Mouse (Mus musculus) mouse embryonic stem cell (cell line): Measurements from ENCODE around the gene Erich4.

Source experiments
- in situ Hi-C, 2 experiments: fragments of 300-500 bp; cut with MboI; formaldehyde crosslinking; loops; 1 replicate in 1 of 2; 3 replicates in 1 of 2; pipeline ENCODE4 v1.14.3; 2019 to 2020; ENCODE audit warnings: low sequenced_read_pairs in 2 of 2, low pct_unique_long_range_greater_than_20kb in 1 of 2, mixed read lengths in 1 of 2; ENCODE audit not compliant: unreplicated experiment in 1 of 2

Erich4 gene

DNA sequence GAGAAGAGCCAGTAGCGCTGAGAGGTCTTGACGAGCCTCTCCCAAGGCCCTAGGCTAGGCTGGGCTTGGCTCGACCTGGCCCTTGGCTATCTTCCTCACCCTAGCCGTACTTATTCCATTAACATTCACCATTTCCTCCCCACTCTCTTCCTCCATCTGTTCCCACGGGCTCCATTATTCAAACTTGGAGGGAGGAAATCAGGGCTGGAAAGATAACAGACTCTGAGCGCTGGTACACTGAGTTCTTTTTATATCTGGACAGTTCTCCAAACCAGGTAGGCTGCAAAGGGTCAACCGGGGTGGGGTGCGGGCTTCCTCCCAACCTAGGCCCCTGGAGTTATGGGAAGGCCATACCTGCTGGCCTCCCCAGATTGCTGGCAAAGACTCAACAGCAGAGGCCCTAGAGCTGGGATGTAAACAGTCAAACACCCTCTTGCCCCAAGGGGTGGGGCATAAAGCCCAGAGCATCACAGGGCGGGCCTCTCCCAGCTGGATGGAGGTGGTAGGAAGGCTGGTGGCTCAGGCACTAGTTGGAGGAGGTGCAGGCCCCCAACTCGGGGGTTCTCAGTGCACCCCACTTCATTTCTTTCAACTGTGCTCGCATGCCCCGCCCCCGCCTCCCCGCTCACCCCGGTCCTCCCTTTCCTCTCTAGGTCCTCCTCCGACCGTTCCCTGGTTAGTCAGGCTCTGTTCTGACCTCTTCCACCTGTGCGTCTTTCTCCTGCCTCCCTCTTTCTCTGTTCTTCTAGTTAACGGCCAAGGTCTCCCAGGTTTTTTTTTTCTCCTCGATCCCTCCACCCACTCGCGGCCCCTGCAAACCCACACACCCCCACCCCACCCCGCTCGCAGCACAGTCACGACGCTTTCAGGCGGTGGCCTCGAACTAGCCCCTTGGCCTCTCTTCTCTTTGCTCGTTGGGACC is 11.1 kb upstream of the Erich4 start, which contains the start of gene B3gnt8:
Gene B3gnt8 (plus strand): TSS at position 146 of the 922 bp plus-strand sequence.
- in situ Hi-C loops = no loop called here

DNA sequence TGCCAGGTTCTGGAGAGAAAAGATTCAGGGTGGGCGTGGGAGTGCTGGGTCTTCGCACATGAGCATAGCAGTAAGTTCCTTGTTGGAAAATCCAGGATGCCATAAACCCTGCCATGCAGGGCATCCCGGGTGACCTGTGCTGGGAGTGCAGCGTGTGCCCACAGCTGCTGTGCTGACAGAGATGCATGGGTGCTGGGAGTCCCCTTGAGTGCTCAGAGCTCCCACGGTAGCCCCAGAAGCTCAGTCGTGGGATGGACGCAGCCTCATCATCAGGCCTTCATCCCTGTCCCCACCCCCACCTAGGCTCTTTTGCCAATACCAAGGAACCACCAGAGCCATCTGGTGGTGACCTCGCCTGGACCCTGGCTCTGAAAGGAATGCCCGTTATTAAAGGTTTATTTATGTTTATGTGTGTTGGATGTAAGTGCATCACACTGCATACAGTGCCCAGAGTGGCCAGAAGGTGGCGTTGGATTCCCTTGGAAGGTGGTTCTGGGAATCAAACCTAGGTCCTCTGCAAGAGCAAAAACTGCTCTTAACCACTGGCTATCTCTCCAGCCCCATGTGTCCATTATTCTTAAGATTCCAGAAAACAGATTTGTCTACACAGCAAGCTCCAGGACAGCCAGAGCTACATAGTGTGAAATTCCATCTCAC is 10.0 kb upstream of the Erich4 start:
- in situ Hi-C loops = no loop called here

DNA sequence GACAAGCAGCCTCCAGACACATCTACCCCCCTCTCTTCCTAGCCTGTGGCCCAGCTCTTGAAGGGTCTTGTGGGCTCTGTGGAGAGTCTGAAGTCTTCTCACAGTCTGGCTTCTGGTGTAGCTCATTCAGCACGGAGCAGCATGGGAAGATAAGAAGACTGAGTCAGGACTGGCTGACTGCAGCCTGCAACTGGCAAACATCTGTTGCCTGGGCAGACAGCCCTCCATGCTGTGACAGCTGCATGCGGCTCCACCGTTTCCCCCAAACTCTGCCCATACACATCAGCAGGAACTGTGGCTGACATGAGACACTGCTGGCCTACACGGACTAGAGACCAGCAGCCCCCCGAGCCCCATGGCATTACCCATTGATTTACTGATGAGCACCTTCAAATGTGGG is 9.2 kb upstream of the Erich4 start:
- in situ Hi-C loops = loop anchor here in 1 of 2 experiments (5.0 to 25.0 kb wide), 2 partner anchors 77 to 488 kb away; no protein-coding TSS in a partner anchor

- in situ Hi-C loops = loop anchor here in 1 of 2 experiments (5.0 to 25.0 kb wide), 2 partner anchors 78 to 487 kb away; no protein-coding TSS in a partner anchor
These were observed 8.2 kb upstream of the Erich4 start for GRCm38 (mm10) chr7:25623857-25624370.

DNA sequence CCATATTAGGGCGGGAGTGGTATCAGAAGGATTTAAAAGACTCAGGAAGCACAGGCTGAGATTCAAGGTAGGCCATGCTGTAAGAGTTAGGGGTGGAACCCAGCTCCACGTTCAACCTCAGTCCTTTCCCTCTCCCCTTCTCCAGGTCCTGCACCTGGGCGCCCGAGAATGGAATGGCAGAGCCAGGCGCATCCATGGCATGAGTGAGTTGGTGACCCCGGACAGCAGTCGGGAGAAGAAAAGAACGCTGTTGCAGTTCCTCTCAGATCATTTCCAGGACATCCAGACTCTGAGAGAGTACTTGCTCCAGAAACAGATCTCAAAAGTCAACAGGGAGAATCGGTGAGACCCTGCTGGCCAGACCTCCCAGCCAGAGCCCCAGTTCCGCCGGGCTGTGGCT is 5.1 kb upstream of the Erich4 start:
- in situ Hi-C loops = loop anchor here in 1 of 2 experiments (5.0 to 25.0 kb wide), 2 partner anchors 82 to 483 kb away; no protein-coding TSS in a partner anchor

DNA sequence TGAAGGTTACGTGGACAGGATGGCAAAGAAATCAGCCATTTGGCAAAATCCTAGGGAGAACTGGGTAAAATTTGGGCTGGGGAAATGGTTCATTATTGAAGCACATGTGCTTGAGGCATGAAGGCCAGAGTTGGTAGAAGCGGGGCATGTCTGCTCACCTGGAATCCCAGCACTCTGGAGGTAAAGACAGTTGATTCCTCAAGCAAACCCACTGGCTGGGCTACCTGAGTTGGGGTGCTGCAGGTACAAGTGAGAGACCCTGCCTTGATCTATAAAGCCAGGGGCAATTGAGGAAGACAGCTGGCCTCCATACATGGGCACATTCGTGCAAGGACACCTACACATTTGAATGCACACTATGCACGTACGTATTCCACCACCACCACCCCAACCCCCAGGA is 4.4 kb upstream of the Erich4 start:
- in situ Hi-C loops = loop anchor here in 1 of 2 experiments (5.0 to 25.0 kb wide), 2 partner anchors 82 to 483 kb away; no protein-coding TSS in a partner anchor

- in situ Hi-C loops = loop anchor here in 1 of 2 experiments (25.0 kb wide), 1 partner anchor 482 kb away; no protein-coding TSS in a partner anchor
These were observed 4.0 kb upstream of the Erich4 start for GRCm38 (mm10) chr7:25619722-25619991.

DNA sequence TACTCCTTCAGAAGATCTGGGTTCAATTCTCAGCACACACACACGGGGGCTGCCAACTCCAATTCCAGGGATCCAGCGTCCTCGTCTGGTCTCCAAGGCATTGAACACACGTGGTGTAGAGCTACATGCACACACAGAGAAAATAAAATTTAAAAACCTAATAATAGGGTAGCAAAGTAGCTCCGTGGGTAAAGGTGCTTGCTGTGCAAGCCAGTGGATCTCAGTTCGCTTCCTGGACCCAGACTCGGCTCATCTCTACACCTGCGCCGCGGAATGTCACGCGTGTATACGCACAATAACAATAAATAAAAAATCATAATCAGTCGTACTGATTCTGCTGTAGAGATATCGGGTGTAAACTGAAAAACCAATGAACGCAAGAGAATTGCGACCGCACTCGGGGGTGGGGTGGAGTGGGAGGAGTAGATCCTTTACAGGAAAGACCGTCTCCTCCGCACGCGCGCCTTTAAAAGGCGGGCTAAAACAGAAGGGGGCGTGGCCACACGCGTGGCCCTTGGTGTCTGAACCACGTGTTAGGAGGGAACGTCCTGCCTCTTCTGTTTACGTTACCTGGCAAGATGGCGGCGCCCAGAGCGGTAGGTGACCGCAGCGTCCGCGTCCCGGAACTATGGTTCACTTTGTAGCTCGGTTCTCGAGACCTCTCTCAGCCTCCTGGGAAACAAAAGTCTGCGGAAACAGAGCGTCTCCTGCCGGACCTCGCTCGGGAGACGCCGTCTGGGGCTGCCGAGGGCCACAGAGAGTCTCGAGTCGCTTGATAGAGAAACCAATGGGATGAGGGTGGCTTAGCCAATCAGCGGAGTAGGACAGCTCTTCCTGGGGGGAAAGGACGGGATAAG is 3.4 kb upstream of the Erich4 start, which contains the start of gene Dmac2:
Gene Dmac2 (plus strand): TSS at position 550 of the 857 bp plus-strand sequence.
- in situ Hi-C loops = loop anchor here in 1 of 2 experiments (25.0 kb wide), 1 partner anchor 482 kb away; no protein-coding TSS in a partner anchor

- in situ Hi-C loops = loop anchor here in 1 of 2 experiments (25.0 kb wide), 1 partner anchor 480 kb away; no protein-coding TSS in a partner anchor
These were observed 1.9 kb upstream of the Erich4 start for GRCm38 (mm10) chr7:25617376-25618160.

DNA sequence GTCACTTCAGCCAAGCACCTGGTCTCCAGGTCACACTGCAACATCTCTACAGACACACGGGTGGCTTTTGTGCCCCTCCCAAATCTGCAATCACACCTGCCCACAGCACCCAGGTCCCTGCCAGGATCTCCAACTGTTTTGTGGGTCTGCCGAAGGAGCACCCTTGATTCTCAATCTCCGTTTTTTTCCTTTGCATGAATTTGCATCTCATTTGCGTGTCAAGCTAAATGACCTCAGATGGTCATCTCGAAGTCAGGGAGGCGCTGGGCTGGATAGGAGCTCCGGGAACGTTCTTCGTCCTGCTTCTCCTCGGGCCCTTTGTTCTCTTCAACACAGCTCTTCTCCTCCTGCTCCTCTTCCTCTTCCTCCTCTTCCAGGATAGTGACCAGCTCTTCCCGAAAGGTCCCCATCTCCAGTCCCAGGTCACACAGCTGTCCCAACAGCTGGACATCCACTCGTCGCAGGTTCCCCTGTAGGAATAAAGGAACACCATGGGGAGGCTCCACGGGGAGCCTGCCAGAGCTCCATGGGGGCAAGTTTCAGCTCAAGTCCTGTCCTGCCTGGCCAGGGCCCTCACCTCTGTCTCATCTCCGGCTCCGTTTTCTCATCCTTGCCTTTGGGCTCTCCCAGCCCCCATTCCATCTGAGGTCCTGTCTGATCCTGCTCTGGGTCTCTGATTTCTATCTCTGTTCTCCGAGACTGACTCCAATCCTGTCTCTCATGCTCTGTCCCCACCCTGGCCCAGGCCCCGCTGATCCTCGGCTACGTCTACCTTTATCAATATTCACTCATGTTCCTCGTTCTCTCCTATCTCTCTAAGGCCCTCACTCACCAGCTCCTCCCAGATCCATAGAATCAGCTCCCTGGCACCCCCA is 624 bp downstream of the Erich4 start:
- in situ Hi-C loops = loop anchor here in 1 of 2 experiments (25.0 kb wide), 1 partner anchor 478 kb away; no protein-coding TSS in a partner anchor

DNA sequence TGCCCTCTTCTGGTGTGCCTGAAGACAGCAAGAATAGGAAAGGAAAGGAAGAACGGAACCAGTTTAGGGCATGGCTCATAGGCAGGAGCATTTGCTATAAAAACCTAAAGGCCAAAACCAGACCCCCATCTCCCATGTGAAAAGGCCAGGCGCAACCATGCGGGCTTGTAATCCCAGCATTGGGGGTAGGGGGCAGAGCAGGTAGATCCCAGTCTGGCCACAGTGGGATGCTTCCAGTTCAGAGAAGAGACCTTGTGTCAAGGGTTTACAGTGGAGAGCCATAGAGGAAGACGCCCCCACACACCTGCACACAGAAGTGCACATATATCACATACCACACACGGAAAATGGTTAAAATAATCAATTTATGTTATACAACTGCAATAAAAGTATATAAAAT is 1.6 kb downstream of the Erich4 start:
- in situ Hi-C loops = loop anchor here in 1 of 2 experiments (25.0 kb wide), 1 partner anchor 477 kb away; no protein-coding TSS in a partner anchor

DNA sequence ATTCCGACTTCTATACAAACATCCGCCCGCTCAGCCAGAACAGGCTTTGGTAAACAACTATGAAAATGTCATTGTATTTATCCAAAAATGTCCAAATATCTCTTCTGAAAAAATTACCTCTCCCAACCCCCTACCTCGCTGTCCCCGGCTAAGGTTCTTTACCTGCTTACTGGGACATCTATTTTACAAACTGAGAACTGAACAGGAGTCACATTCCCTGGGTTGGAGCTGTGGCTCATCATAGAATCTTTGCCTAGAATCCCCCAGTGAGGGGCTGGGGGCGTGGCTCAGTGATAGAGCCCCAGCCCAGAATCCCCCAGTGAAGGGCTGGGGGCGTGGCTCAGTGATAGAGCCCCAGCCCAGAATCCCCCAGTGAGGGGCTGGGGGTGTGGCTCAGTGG is 4.2 kb downstream of the Erich4 start:
- in situ Hi-C loops = loop anchor here in 1 of 2 experiments (25.0 kb wide), 1 partner anchor 474 kb away; no protein-coding TSS in a partner anchor

DNA sequence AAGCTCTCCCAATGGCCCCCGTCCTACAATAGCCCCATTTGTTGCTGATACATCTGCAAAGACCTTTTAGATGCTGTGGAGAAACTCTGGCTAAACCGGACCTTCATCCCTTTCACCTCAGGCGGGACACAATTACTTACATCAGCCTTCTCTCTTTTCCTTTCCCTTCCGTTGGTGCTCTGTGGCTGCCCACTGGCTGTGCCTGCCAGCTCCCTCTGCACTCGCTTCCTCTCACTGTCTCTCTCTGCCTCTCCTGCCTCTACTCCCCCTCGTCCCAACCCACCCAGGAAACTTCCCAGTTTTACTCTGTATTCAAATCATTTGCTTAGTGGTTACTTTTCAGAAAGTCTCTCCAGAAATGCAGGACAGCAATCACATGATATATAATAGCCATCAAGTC is 5.6 kb downstream of the Erich4 start:
- in situ Hi-C loops = loop anchor here in 1 of 2 experiments (25.0 kb wide), 1 partner anchor 473 kb away; no protein-coding TSS in a partner anchor

- in situ Hi-C loops = loop anchor here in 1 of 2 experiments (25.0 kb wide), 1 partner anchor 470 kb away; no protein-coding TSS in a partner anchor
These were observed 8.5 kb downstream of the Erich4 start for GRCm38 (mm10) chr7:25607196-25607595.

DNA sequence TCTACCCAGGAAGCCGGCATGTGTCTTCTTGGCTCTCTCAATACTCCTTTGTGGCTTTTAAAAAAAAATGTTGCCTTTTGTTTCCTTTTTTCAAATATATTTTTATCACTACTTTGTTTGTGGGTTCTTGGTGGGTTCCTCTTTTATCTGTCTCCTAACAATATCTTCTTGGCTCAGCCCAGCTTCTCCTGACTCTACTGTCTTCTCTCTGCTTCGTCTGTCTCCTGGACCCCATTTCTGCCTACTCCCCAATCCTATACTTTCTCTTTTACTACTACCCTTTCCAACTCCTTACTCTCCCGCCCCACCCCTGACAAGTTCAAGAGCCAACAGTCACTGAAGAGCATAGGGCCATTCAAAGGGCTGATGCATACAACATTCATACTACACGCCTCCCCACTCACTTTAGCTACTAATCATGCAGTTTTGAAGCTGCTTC is 9.0 kb downstream of the Erich4 start:
- in situ Hi-C loops = loop anchor here in 1 of 2 experiments (25.0 kb wide), 1 partner anchor 469 kb away; no protein-coding TSS in a partner anchor

DNA sequence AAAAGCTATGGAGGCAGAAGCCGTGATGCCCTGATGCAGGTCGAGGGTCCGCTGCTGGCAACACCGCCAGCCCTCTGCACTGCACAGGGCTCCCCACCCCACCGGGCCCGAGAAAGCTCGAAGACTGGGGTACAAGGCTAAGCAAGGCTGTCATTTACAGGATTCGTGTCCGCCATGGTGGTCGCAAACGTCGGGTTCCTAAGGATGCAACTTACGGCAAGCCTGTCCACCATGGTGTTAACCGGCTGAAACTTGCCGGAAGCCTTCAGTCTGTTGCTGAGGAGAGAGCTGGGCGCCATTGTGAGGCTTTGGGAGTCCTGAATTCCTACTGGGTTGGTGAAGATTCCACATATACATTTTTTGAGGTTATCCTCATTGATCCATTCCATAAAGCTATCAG is 14.3 kb downstream of the Erich4 start:
- in situ Hi-C loops = loop anchor here in 1 of 2 experiments (25.0 kb wide), 1 partner anchor 464 kb away; no protein-coding TSS in a partner anchor
